Mouse (Mus musculus) brown adipose tissue, adult 24 weeks (tissue): ENCODE measurements around the gene Zfp454. TPM values are rescaled to one million over a fixed set of nuclear protein-coding genes. Genes with fewer than 3 reads are reported as not detected.

Source experiments
- H3K27ac ChIP-seq: fragments of 200-500 bp; replicated peaks from 2 replicates; pipeline ENCODE4 v1.5.1; 2012; ENCODE audit warnings: low read depth, mild to moderate bottlenecking, low read length
- H3K4me1 ChIP-seq: fragments of 200-500 bp; 2 replicates; pipeline ENCODE4 v1.6.1; 2012; ENCODE audit warnings: low read length, mixed read lengths; ENCODE audit not compliant: control insufficient read depth, insufficient read depth, insufficient read length
- H3K4me3 ChIP-seq: fragments of 200-500 bp; 2 replicates; pipeline ENCODE4 v1.5.1; 2012; ENCODE audit warnings: low read depth, mild to moderate bottlenecking, low read length, moderate library complexity; ENCODE audit not compliant: insufficient read depth
- polyA plus RNA-seq: library from polyadenylated mRNA; stranded (reverse); fragments of >200 nt; gene quantifications from 2 replicates; pipeline ENCODE4 v1.2.4, GENCODE M21; 2012; ENCODE audit not compliant: missing spikeins, insufficient read depth, insufficient read length

Zfp454 gene
- polyA plus RNA-seq, 1 experiment: 1.6 TPM

DNA sequence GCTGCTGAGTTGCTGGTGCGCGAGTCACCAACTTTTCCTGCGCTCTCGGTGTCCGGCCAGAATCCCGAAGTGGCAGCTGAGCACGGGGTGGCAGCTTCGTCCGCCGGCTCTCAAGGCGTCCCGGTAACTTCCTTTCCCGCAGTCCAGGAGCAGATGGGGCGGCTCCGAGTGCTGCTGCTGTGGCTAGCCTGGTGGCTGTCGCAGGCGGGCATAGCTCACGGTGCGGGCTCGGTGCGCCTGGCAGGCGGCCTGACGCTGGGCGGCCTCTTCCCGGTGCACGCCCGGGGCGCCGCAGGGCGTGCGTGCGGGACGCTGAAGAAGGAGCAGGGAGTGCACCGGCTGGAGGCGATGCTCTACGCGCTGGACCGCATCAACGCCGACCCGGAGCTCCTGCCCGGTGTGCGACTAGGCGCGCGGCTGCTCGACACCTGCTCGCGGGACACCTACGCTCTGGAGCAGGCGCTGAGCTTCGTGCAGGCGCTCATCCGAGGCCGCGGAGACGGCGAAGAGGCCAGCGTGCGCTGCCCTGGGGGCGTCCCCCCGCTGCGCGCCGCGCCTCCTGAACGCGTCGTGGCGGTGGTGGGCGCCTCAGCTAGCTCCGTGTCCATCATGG is 36.4 kb downstream of the Zfp454 start:
- H3K4me1 ChIP-seq: peaks cover 2% of the 10 kb centered on the region; the same call in 1 of the 2 replicates
- H3K27ac ChIP-seq: no peak overlapping the region
- H3K4me3 ChIP-seq: peak overlapping the region; percentile 32

DNA sequence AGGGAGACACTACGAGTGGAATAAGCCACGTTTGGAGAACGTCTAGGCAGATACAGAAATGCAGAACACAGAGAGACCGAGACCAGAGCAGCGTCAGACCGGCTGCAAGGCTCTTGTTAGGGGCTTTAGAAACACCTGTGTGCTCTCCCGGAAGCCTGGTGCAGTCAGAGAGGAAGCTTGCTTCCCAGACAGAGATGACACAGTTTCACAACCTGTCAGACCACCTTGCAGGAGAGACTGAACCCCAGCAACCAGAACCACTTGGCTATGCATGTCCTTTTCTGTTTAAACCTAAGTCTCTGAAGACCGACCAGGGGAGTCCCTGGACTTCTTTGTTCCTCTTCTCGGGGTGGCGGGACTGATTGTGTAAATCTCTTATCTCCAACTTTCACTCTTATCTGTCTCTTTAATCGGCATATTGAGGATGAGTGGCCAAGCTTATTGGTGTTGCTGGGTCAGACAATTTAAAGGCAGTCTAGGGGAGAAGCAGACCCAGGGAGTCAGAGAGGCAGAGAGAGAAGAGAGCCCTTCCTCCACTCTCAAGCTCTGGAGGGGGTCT is 37.2 kb downstream of the Zfp454 start, which contains the start of gene Grm6:
Gene Grm6, plus strand, starts transcription at position 509 of the 559 bp plus-strand sequence.
- H3K27ac ChIP-seq: no peak within 1 kb of the TSS
- peak within 1 kb of the TSS; percentile 32 for H3K4me3 ChIP-seq
- H3K4me1 ChIP-seq: peaks cover 2% of the 10 kb centered on the region; the same call in 1 of the 2 replicates

DNA sequence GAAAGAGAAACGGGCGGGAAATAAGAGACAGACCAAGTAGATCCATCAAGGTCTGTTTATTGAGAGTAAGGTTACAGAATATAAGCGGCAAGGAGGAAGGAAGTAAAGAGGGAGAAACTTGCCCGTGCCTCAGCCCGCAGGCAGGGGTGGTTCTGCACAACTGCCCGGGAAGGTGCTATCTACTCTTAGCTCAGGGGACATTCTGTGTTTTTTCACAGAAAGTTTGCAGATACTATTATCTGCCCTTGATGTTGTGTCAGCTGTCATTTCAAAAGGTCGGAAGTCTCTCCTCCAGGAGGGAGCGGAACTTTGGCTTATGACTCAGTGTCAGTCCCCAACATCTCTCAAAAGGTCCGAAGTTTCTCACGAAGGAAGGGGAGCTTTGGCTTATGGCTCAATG is 38.1 kb downstream of the Zfp454 start:
- Histone ChIP-seq H3K4me1 (peaks cover 2% of the 10 kb centered on the region; the same call in 1 of the 2 replicates), H3K27ac (no peak overlapping the region), H3K4me3 (no peak overlapping the region)

DNA sequence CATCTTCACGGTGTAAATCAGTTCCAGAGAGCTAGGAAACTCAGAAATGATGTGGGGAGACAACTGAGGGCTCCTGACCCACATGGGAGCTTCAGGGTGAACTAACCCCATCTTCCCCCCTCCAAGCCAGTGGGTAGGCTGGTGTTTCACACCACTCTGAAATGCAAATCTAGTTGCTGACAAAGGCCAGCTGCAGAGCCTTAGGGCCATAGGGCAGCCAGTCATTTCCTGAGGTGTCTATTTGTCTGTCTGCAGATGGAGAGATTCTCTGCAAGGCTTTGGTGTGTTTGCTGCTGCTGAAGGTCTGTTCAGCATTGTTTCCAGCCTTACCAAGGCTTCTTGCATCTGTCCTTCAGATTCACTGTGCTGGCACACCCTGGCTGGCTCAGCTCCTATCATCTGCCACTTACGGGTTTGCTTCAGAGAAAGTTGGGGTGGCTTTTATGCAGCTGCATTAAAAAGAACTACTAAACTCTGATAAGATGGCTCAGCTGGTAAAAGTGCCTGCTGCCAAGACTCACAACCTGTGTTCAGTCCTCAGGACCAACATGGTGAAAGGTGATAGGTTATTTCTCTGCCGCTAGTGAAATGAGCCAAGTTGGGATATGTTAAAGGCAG is 38.8 kb downstream of the Zfp454 start:
- Histone ChIP-seq H3K4me1 (peaks cover 2% of the 10 kb centered on the region; the same call in 1 of the 2 replicates), H3K4me3 (no peak overlapping the region), H3K27ac (no peak overlapping the region)

GRCm38 (mm10) chr11:50847047-50847446 is 40.4 kb downstream of the Zfp454 start:
- no peak overlapping the region for H3K4me3 ChIP-seq
- H3K4me1 ChIP-seq: peaks cover 2% of the 10 kb centered on the region; the same call in 1 of the 2 replicates
- H3K27ac ChIP-seq: no peak overlapping the region

DNA sequence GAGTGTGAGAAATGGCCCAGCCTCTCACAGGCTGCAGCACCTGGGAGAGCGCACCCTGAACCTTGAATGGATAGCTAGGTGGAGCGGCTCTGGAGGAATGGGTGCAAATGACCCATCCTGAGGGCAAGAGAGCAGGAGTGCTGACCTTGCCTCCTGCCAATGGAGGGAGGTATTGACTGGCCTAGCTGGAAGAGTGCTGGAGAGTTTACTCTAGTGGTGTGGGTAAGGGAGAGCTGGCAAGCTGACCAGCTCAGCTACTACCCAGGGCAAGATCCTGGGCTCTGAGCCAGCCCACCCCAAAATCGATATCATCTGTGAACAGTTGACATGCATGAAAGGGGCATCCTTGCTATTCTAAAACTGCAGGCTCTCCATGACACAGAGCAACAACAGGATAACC is 41.5 kb downstream of the Zfp454 start:
- H3K4me1 ChIP-seq: peaks cover 2% of the 10 kb centered on the region; the same call in 1 of the 2 replicates
- H3K27ac ChIP-seq: no peak overlapping the region
- H3K4me3 ChIP-seq: no peak overlapping the region

- Histone ChIP-seq H3K4me1 (no peaks in the 10 kb centered on the region), H3K4me3 (peak within 1 kb of the TSS; percentile 62), H3K27ac (no peak within 1 kb of the TSS)
Observed at GRCm38 (mm10) chr11:50841023-50841735, 46.3 kb downstream of the Zfp454 start, which contains the start of gene Zfp879. Gene Zfp879, minus strand, starts transcription at chr11:50841552.

DNA sequence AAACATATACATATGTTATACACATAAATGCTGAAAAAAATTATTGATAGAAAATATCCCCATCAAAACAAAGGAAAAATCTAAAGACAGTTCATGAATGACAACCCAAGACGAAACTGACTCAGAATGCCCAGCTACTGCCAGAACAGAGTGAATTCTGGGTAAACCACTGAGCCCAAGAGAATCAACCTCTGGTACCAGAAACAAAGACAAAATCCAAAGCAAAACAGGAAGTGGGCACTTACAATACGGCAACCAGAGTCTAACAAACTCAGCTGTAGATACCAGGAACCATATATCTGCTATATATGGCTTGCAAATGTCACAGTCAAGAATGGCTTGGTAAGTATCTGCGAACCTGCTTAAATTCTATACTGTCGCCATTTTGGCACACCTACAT is 51.7 kb downstream of the Zfp454 start:
- no peaks in the 10 kb centered on the region for H3K4me1 ChIP-seq
- H3K27ac ChIP-seq: no peak overlapping the region
- no peak overlapping the region for H3K4me3 ChIP-seq

DNA sequence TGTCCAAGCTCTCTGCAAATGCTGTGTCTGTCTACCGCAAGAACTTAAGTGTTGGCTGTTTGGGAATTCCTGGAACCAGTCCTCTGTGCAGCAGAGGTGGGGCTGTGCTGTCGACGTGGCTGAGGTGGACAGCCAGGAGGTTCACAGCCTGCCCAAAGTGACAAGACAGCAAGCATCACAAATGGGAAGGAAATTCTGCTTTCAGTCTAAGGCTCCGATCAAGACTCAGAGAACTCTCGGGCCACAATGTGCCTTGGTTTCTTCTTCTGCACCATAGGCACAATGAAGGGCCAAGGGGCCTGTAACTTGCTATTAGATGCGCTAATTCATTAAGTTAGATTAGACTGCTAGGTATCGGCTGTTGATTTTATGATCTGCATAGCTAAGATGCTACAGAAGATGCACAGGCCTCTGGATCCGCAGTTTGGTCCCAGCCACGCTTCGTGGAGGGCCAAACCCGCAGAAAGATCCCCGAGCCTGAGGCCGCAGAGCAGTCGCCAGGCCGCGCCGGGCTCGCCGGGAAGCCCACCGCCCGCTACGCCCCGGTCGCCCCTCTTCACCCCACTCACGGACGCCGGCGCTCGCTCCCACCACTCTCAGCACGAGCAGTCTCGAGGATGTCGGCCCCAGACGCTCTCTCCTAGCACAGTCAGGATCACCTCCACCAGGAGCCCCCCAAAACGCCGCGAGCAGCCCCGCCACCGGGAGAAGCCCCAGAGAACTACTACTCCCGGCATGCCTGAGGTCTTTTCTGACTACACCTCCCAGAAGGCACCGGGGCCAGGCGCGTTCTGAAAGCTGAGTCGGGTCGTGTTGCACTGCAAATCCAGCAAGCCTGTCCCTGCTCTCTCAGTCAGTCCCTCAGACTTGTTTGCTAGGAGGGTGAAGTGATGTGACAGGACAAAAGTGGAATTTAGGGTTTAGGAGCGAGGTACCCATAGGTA is 60.2 kb downstream of the Zfp454 start, which contains the start of gene Zfp354c:
Gene Zfp354c, minus strand, starts transcription at position 715 of the 944 bp plus-strand sequence.
- Histone ChIP-seq H3K4me3 (peak within 1 kb of the TSS; percentile 68), H3K27ac (0 out of 2 replicates have a peak within 1 kb of the TSS, but pooled peaks have one; percentile 11), H3K4me1 (no peaks in the 10 kb centered on the region; the same call in 1 of the 2 replicates)

DNA sequence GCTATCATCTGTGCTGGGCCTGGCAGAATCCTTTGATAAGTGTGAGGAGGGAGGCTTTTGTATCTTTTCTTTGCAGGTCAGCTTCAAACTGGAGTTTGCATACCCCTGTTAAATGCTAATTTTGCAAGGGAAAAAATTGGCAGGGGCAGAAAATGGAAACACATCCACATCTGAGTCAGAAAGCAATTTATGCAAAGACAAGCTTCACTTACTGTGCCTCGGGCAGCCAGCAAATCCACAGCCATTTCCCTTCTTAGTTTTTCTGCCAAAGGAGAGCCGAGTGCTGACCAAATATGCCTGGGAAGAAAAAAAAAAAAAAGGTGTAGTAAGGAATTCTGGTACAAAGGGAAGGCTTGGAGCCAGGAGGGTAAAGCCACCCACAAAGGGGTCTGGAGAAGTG is 61.2 kb downstream of the Zfp454 start:
- Histone ChIP-seq H3K4me1 (no peaks in the 10 kb centered on the region; the same call in 1 of the 2 replicates), H3K27ac (no peak overlapping the region), H3K4me3 (no peak overlapping the region)

Other genes with a start within 250 kb of the Zfp454 start
- 1.3 and 1.8 TPM in 2 replicates for gene Zfp354c, start 59.9 kb downstream of the Zfp454 start, polyA plus RNA-seq
- 0.71 and 1.1 TPM in 2 replicates for gene Zfp879, start 46.1 kb downstream of the Zfp454 start, polyA plus RNA-seq
- not detected in 2 replicates for gene Grm6, start 37.0 kb downstream of the Zfp454 start, polyA plus RNA-seq
- gene Zfp2, start 28.5 kb upstream of the Zfp454 start, polyA plus RNA-seq: 8.5 and 9.8 TPM in 2 replicates
- gene Zfp354b, start 44.0 kb upstream of the Zfp454 start, polyA plus RNA-seq: 2.2 and 3.2 TPM in 2 replicates
- not detected in 2 replicates for gene 4933414I15Rik, start 56.1 kb upstream of the Zfp454 start, polyA plus RNA-seq
- gene Prop1, start 66.1 kb upstream of the Zfp454 start, polyA plus RNA-seq: not detected in 2 replicates
- gene Olfr1378, start 78.9 kb upstream of the Zfp454 start, polyA plus RNA-seq: not detected in 2 replicates
- gene Olfr1377, start 94.3 kb upstream of the Zfp454 start, polyA plus RNA-seq: not detected in 2 replicates
- gene Olfr51, start 115.9 kb upstream of the Zfp454 start, polyA plus RNA-seq: not detected in 2 replicates
- gene Olfr54, start 126.6 kb upstream of the Zfp454 start, polyA plus RNA-seq: not detected in 2 replicates
- gene Olfr1375, start 160.5 kb upstream of the Zfp454 start, polyA plus RNA-seq: not detected in 2 replicates
- gene Zfp354a, start 171.6 kb upstream of the Zfp454 start, polyA plus RNA-seq: 1.6 and 2.6 TPM in 2 replicates